Mouse (Mus musculus): ENCODE measurements around the gene Adam1b. TPM values are rescaled to one million over a fixed set of nuclear protein-coding genes. Genes with fewer than 3 reads are reported as not detected.

The Adam1b gene
- polyA plus RNA-seq, 1 experiment from 2014 or later, result not detected

DNA sequence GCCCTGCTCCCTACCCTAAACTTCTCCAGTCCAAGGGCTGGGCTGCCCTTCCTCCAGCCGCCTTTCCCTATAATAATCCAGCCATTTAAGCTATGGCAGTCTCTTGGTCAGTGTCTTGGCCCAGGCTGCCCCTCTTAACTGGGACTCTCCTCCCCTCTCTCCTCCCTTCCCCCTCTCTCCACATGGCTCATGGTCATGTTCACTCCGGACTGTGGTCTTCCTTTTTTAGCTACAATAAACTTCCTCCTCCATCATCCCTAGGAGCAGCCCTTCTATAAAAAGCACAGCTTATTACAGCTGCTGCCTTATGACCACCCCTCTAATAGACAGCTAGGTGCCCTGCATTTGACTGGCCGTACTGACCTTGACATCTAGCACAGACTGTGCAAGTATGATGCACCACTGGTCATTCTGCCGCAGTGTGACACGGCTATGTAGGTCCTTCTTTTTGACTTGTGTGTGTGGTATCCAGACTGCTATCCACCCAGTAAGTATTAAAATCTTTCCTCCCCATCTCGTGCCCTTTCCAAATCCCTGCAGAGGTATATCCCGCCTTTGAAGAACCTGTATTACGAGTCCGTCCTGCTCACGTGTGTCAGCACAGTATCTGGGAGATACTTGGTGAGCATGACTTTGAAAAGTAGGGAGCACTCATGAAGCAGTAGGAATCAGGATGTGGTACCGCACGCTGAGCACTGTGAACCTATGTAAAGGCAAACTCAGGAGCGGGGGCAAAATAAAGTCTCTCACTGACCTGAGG is 49.3 kb downstream of the Adam1b start:
- H3K27me3 ChIP-seq (ENCODE audit: control insufficient read depth, insufficient read depth, low read length), result no peaks in the 10 kb centered on the region
- ATAC-seq (ENCODE audit: low FRiP score), result no peak
- H3K4me2 ChIP-seq, result no peak overlapping the region
- no peak overlapping the region for H3K4me3 ChIP-seq (ENCODE audit: low read depth, low read length)
- H3K36me3 ChIP-seq (ENCODE audit: control insufficient read depth, insufficient read depth, low read length), result no peaks in the 10 kb centered on the region
- H3K9ac ChIP-seq (ENCODE audit: low read length), result no peak overlapping the region; the same call in 1 of the 2 replicates
- no peaks in the 10 kb centered on the region for H3K9me3 ChIP-seq (ENCODE audit: control insufficient read depth, low read length)
- no peak overlapping the region for H3K27ac ChIP-seq (ENCODE audit: low read depth, low read length)
- DNase-seq (ENCODE audit: low spot score, missing footprints), result no peak
- H3K4me1 ChIP-seq (ENCODE audit: control insufficient read depth, insufficient read depth, low read length), result peaks cover 12% of the 10 kb centered on the region
- 95% methylated on average over 13 of the region's 13 CpGs for WGBS

DNA sequence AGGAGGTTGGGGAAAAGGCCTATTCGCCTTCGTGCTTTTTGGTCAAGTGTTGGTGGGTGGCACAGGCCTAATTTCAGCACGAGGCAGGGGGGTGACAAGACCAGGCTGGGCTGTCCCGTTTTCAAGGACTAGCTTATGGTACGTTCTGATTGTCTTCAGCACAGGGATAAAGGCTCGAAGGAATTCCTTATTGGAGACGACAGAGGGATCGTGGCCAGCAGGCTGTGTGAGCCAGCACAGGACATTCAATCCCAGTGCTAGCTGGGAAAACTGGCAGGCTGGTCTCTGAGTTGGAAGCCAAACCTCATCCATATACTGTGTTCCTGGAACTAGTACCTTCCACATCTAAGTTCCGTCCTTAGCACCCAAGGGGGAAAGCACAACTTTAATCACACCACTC is 50.3 kb downstream of the Adam1b start:
- Histone ChIP-seq H3K27ac (ENCODE audit: low read depth, low read length) (peak overlapping the region; percentile 89), H3K36me3 (ENCODE audit: control insufficient read depth, insufficient read depth, low read length) (peaks cover 5% of the 10 kb centered on the region; the same call in 1 of the 2 replicates), H3K9me3 (ENCODE audit: control insufficient read depth, low read length) (no peaks in the 10 kb centered on the region), H3K4me2 (peak overlapping the region; percentile 87), H3K9ac (ENCODE audit: low read length) (peak overlapping the region; percentile 93), H3K4me1 (ENCODE audit: control insufficient read depth, insufficient read depth, low read length) (peaks cover 12% of the 10 kb centered on the region), H3K4me3 (ENCODE audit: low read depth, low read length) (peak overlapping the region; percentile 90), H3K27me3 (ENCODE audit: control insufficient read depth, insufficient read depth, low read length) (no peaks in the 10 kb centered on the region)
- 9% methylated on average over 9 of the region's 9 CpGs for WGBS
- no peak; the same call in 1 of the 2 replicates for ATAC-seq (ENCODE audit: low FRiP score)
- no peak for DNase-seq (ENCODE audit: low spot score, missing footprints)

DNA sequence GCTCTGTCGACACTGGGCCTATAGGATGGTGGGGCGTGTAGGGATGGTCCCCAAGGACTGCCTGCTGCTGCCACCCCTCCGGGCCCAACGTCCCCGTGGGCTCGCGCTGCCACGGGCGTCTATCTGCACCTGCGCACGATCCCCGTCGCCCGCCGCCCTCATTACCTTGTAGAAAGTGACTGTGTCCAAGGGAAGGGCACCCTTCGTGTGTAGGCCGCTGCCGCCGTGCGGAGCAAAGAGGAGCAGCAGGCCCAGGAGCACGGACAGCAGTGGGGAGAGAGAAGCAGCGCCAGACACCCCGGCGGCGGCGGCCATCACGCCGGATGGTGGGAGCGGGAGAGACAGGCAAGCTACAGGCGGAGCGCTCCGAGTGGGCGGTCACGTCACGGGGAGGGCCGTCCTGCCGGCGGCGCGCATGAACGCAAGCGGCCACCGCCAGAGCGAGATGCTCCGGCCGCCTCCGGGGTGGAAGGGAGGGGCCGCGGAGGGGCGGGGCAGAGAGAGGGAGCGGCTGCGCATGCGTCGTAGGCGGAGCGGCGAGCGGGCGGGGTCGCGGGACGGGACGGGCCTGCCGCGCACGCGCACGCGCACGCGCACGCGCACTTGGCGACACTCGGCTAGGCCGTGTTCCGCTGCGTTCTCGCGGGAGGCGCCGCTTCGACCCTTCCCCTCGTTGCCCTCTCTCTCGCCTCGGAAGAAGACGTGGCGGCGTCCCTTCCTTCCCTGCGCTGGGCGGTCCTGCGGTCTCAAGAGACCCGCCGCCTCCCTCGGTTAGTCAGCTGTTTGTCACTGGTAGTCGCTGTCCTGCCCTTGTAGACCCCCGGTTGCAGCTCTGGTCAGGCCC is 51.0 kb downstream of the Adam1b start, which contains the start of gene Erp29:
Gene Erp29 (minus strand): TSS at position 481 of the 844 bp plus-strand sequence.
- DNase-seq (ENCODE audit: low spot score, missing footprints) (peak; percentile 100), ATAC-seq (ENCODE audit: low FRiP score) (peak; percentile 92)
- Histone ChIP-seq H3K4me3 (ENCODE audit: low read depth, low read length) (peak within 1 kb of the TSS; percentile 90), H3K27me3 (ENCODE audit: control insufficient read depth, insufficient read depth, low read length) (no peaks in the 10 kb centered on the region), H3K36me3 (ENCODE audit: control insufficient read depth, insufficient read depth, low read length) (peaks cover 9% of the 10 kb centered on the region; the same call in 1 of the 2 replicates), H3K9me3 (ENCODE audit: control insufficient read depth, low read length) (no peaks in the 10 kb centered on the region), H3K4me2 (peak within 1 kb of the TSS; percentile 87), H3K9ac (ENCODE audit: low read length) (peak within 1 kb of the TSS; percentile 93), H3K4me1 (ENCODE audit: control insufficient read depth, insufficient read depth, low read length) (peaks cover 12% of the 10 kb centered on the region), H3K27ac (ENCODE audit: low read depth, low read length) (peak within 1 kb of the TSS; percentile 89)
- under 1% methylated on average over 80 of the region's 97 CpGs for WGBS

DNA sequence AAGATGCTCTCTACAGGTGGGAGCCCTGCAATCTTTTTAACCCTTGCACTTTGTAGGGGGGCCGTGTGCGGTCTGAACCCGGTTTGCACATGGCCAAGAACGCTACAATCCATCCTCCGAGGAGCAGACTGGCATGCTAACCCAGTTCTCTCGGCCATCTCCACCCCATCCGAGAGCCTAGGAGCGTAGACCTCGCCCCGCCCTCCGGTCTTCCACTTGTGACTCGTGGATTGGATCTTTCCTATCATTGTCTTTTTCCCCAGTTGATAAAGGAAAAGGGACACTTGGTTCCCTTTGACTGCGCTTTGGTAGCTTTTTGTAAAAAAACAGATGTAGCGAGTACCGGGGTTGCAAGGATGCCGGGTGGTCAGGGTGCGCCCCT is 51.6 kb downstream of the Adam1b start, which contains the start of gene Tmem116:
Gene Tmem116 (plus strand): TSS at position 250 of the 382 bp plus-strand sequence.
- Histone ChIP-seq H3K4me2 (peak within 1 kb of the TSS; percentile 87), H3K4me1 (ENCODE audit: control insufficient read depth, insufficient read depth, low read length) (peaks cover 12% of the 10 kb centered on the region), H3K27ac (ENCODE audit: low read depth, low read length) (peak within 1 kb of the TSS; percentile 89), H3K9me3 (ENCODE audit: control insufficient read depth, low read length) (no peaks in the 10 kb centered on the region), H3K9ac (ENCODE audit: low read length) (peak within 1 kb of the TSS; percentile 93), H3K36me3 (ENCODE audit: control insufficient read depth, insufficient read depth, low read length) (peaks cover 12% of the 10 kb centered on the region; the same call in 1 of the 2 replicates), H3K4me3 (ENCODE audit: low read depth, low read length) (peak within 1 kb of the TSS; percentile 90), H3K27me3 (ENCODE audit: control insufficient read depth, insufficient read depth, low read length) (no peaks in the 10 kb centered on the region)
- ATAC-seq (ENCODE audit: low FRiP score), result peak; percentile 40; the same call in 1 of the 2 replicates
- WGBS, result under 1% methylated on average over 17 of the region's 17 CpGs
- DNase-seq (ENCODE audit: low spot score, missing footprints), result no peak

DNA sequence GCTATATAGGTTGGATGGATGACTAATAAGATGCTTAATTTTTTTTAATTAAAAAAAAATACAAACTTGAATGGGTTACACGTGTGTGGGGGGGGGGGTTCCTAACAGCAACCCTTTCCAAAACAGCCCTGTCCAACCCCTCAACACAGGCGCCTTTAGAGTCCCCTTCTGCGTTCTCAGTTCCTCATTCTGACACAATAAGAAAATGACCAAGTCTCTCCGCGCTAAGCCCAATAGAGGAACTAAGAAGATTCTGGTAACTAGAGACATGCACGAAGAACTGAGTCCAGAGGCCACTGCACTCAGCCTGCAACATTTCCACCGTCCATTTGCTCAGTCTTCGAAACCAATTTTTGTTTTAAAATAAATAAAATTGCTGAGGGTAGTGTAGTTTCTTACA is 52.0 kb downstream of the Adam1b start:
- DNase-seq (ENCODE audit: low spot score, missing footprints), result no peak

DNA sequence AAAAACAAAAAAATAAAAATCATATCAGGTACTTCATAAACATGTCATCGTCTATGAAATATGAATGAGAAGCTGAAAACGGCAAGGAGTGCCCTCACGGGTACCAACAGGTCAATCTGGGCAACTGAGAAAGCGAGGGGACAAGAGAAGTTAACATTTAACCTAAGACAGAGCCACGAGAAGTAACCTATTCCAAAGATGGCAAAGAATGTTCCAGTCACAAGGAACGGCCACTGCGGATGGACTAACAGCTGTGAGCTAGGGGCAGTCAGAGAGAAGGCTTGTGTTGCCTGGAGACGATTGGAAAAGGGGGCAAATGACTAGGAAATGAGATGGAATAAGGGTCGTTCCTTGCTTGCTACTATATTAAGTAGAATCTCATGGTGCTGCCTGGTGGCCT is 52.8 kb downstream of the Adam1b start:
- H3K27me3 ChIP-seq (ENCODE audit: control insufficient read depth, insufficient read depth, low read length), result no peaks in the 10 kb centered on the region
- peaks cover 13% of the 10 kb centered on the region; the same call in 1 of the 2 replicates for H3K36me3 ChIP-seq (ENCODE audit: control insufficient read depth, insufficient read depth, low read length)
- no peaks in the 10 kb centered on the region for H3K9me3 ChIP-seq (ENCODE audit: control insufficient read depth, low read length)
- no peak overlapping the region for H3K27ac ChIP-seq (ENCODE audit: low read depth, low read length)
- peaks cover 12% of the 10 kb centered on the region for H3K4me1 ChIP-seq (ENCODE audit: control insufficient read depth, insufficient read depth, low read length)
- no peak for DNase-seq (ENCODE audit: low spot score, missing footprints)
- no peak overlapping the region for H3K4me3 ChIP-seq (ENCODE audit: low read depth, low read length)
- H3K4me2 ChIP-seq, result no peak overlapping the region
- H3K9ac ChIP-seq (ENCODE audit: low read length), result no peak overlapping the region
- ATAC-seq (ENCODE audit: low FRiP score), result no peak
- 87% methylated on average over 9 of the region's 9 CpGs for WGBS

More for the DNA sequence above, 52.0 kb downstream of the Adam1b start:
- peak overlapping the region; percentile 89 for H3K9ac ChIP-seq (ENCODE audit: low read length)
- H3K36me3 ChIP-seq (ENCODE audit: control insufficient read depth, insufficient read depth, low read length), result peaks cover 12% of the 10 kb centered on the region; the same call in 1 of the 2 replicates
- H3K4me3 ChIP-seq (ENCODE audit: low read depth, low read length), result peak overlapping the region; percentile 90
- ATAC-seq (ENCODE audit: low FRiP score), result no peak
- H3K4me2 ChIP-seq, result peak overlapping the region; percentile 87
- 27% methylated on average over 8 of the region's 8 CpGs for WGBS
- no peaks in the 10 kb centered on the region for H3K27me3 ChIP-seq (ENCODE audit: control insufficient read depth, insufficient read depth, low read length)
- H3K4me1 ChIP-seq (ENCODE audit: control insufficient read depth, insufficient read depth, low read length), result peaks cover 12% of the 10 kb centered on the region
- H3K9me3 ChIP-seq (ENCODE audit: control insufficient read depth, low read length), result no peaks in the 10 kb centered on the region
- no peak overlapping the region for H3K27ac ChIP-seq (ENCODE audit: low read depth, low read length)

Other genes with a start within 250 kb of the Adam1b start
- gene Trafd1, start 117.8 kb downstream of the Adam1b start, polyA plus RNA-seq (2014; fragmentation: Nextera tagmentation; extraction: Ambion mirVana), result 84.0 and 87.5 TPM in 2 replicates
- gene Naa25, start 105.5 kb downstream of the Adam1b start, polyA plus RNA-seq (2014; fragmentation: Nextera tagmentation; extraction: Ambion mirVana), result 46.9 and 51.7 TPM in 2 replicates
- 0.66 and 1.1 TPM in 2 replicates for gene Tmem116, start 51.5 kb downstream of the Adam1b start, polyA plus RNA-seq (2014; fragmentation: Nextera tagmentation; extraction: Ambion mirVana)
- gene Erp29, start 50.9 kb downstream of the Adam1b start, polyA plus RNA-seq (2014; fragmentation: Nextera tagmentation; extraction: Ambion mirVana), result 112 and 122 TPM in 2 replicates
- gene Adam1a, start 42.0 kb upstream of the Adam1b start, polyA plus RNA-seq (2014; fragmentation: Nextera tagmentation; extraction: Ambion mirVana), result 2.2 and 3.0 TPM in 2 replicates
- not detected in 2 replicates for gene Gm42878, start 42.0 kb upstream of the Adam1b start, polyA plus RNA-seq (2014; fragmentation: Nextera tagmentation; extraction: Ambion mirVana)
- gene Mapkapk5, start 42.5 kb upstream of the Adam1b start, polyA plus RNA-seq (2014; fragmentation: Nextera tagmentation; extraction: Ambion mirVana), result 52.1 and 53.5 TPM in 2 replicates
- gene Aldh2, start 90.4 kb upstream of the Adam1b start, polyA plus RNA-seq (2014; fragmentation: Nextera tagmentation; extraction: Ambion mirVana), result 53.3 and 54.9 TPM in 2 replicates
- gene Acad12, start 115.5 kb upstream of the Adam1b start, polyA plus RNA-seq (2014; fragmentation: Nextera tagmentation; extraction: Ambion mirVana), result 1.5 TPM in 2 replicates
- 2.5 and 2.6 TPM in 2 replicates for gene Acad10, start 157.1 kb upstream of the Adam1b start, polyA plus RNA-seq (2014; fragmentation: Nextera tagmentation; extraction: Ambion mirVana)
- 37.7 and 43.0 TPM in 2 replicates for gene Brap, start 157.1 kb upstream of the Adam1b start, polyA plus RNA-seq (2014; fragmentation: Nextera tagmentation; extraction: Ambion mirVana)
- 59.2 and 66.8 TPM in 2 replicates for gene Atxn2, start 207.9 kb upstream of the Adam1b start, polyA plus RNA-seq (2014; fragmentation: Nextera tagmentation; extraction: Ambion mirVana)

Data from midbrain, embryonic 11.5 days (tissue).